Mouse (Mus musculus): ENCODE measurements at regions not wholly inside any gene's neighbourhood (a gene's known extent, or its start where the extent isn't known, plus 50 kb on each side); places are given as distances from the start of the nearest gene placed in this dataset.

DNA sequence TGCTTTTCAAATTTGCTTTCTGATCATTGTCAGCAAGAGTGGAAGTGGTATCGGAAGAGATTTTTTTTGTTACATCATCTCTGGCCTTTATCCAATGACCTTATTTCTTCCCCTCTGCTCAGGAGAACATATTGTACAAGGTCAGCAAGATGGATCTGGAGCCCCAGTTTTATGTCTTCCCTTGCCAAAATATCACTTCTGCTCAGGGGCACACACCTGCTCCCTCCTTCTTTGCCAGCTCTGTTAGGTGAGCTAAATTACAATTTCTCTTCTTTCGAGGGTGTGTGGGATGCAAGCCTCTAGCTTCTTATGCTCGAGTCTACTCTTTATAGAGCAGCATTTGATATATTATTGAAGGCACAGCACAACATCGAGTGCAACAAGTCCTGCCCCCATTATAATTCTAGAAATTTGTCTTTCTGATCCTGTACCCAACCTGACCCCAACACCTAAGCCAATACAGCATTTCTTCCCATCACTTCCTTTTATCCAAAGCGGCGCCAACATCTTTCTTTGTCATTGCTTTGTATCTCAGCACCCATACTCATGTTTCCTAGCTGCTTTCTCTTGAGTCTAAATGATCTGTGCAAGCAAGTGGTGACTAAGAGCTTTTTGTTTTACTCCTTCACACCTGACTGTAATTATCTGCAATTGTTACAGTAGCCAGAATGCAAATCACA, 263.1 kb upstream of the Crbn start:
- Histone ChIP-seq H3K4me1 (ENCODE audit: control insufficient read depth, insufficient read depth, low read length) (no peaks in the 10 kb centered on the region), H3K27ac (ENCODE audit: insufficient read depth, low read depth, low read length) (no peak overlapping the region), H3K27me3 (replicated peaks; ENCODE audit: control insufficient read depth, insufficient read depth, low read length) (no peaks in the 10 kb centered on the region), H3K36me3 (ENCODE audit: control insufficient read depth, insufficient read depth, low read length) (no peaks in the 10 kb centered on the region), H3K4me3 (ENCODE audit: insufficient read depth, low read depth, low read length) (no peak overlapping the region)
- WGBS, result 74% methylated on average over 6 of the region's 6 CpGs
- DNase-seq, result no peak
- TF ChIP-seq CTCF (conservative IDR thresholded peaks at IDR 0.05; ENCODE audit: insufficient read depth, insufficient read length, low read depth, low read length), result no peak
- TF ChIP-seq POLR2A (IDR thresholded peaks at IDR 0.05; ENCODE audit: low read depth, low read length), result no peak

- DNase-seq, result no peak
- 74% methylated on average over 7 of the region's 7 CpGs for WGBS
- no peak overlapping the region for H3K27ac ChIP-seq (ENCODE audit: insufficient read depth, low read depth, low read length)
- H3K4me1 ChIP-seq (ENCODE audit: control insufficient read depth, insufficient read depth, low read length), result no peaks in the 10 kb centered on the region
- no peaks in the 10 kb centered on the region for H3K27me3 ChIP-seq (replicated peaks; ENCODE audit: control insufficient read depth, insufficient read depth, low read length)
- no peak overlapping the region for H3K4me3 ChIP-seq (ENCODE audit: insufficient read depth, low read depth, low read length)
- no peaks in the 10 kb centered on the region for H3K36me3 ChIP-seq (ENCODE audit: control insufficient read depth, insufficient read depth, low read length)
- TF ChIP-seq POLR2A (IDR thresholded peaks at IDR 0.05; ENCODE audit: low read depth, low read length) (no peak), CTCF (conservative IDR thresholded peaks at IDR 0.05; ENCODE audit: insufficient read depth, insufficient read length, low read depth, low read length) (no peak)
These were observed 270.6 kb upstream of the Crbn start for GRCm38 (mm10) chr6:107070441-107070840.

- Histone ChIP-seq H3K4me1 (ENCODE audit: control insufficient read depth, insufficient read depth, low read length) (no peaks in the 10 kb centered on the region), H3K27ac (ENCODE audit: insufficient read depth, low read depth, low read length) (no peak overlapping the region), H3K36me3 (ENCODE audit: control insufficient read depth, insufficient read depth, low read length) (no peaks in the 10 kb centered on the region), H3K27me3 (replicated peaks; ENCODE audit: control insufficient read depth, insufficient read depth, low read length) (no peaks in the 10 kb centered on the region), H3K4me3 (ENCODE audit: insufficient read depth, low read depth, low read length) (no peak overlapping the region)
- DNase-seq, result no peak
- no peak for TF ChIP-seq POLR2A (IDR thresholded peaks at IDR 0.05; ENCODE audit: low read depth, low read length)
- TF ChIP-seq CTCF (conservative IDR thresholded peaks at IDR 0.05; ENCODE audit: insufficient read depth, insufficient read length, low read depth, low read length), result no peak
These were observed 292.7 kb upstream of the Crbn start for GRCm38 (mm10) chr6:107092600-107092999.

- no peak for TF ChIP-seq POLR2A (IDR thresholded peaks at IDR 0.05; ENCODE audit: low read depth, low read length)
- no peak for TF ChIP-seq CTCF (conservative IDR thresholded peaks at IDR 0.05; ENCODE audit: insufficient read depth, insufficient read length, low read depth, low read length)
- no peak overlapping the region for H3K4me3 ChIP-seq (ENCODE audit: insufficient read depth, low read depth, low read length)
- DNase-seq, result no peak
- H3K27ac ChIP-seq (ENCODE audit: insufficient read depth, low read depth, low read length), result no peak overlapping the region
- WGBS, result 85% methylated on average over 1 of the region's 1 CpGs
- no peaks in the 10 kb centered on the region for H3K4me1 ChIP-seq (ENCODE audit: control insufficient read depth, insufficient read depth, low read length)
- no peaks in the 10 kb centered on the region; the same call in 1 of the 2 replicates for H3K27me3 ChIP-seq (replicated peaks; ENCODE audit: control insufficient read depth, insufficient read depth, low read length)
- H3K36me3 ChIP-seq (ENCODE audit: control insufficient read depth, insufficient read depth, low read length), result no peaks in the 10 kb centered on the region
These were observed 328.8 kb upstream of the Crbn start for GRCm38 (mm10) chr6:107128716-107129115.

- H3K27ac ChIP-seq (ENCODE audit: insufficient read depth, low read depth, low read length), result no peak overlapping the region
- no peak overlapping the region for H3K4me3 ChIP-seq (ENCODE audit: insufficient read depth, low read depth, low read length)
- 49% methylated on average over 3 of the region's 3 CpGs for WGBS
- no peaks in the 10 kb centered on the region for H3K27me3 ChIP-seq (replicated peaks; ENCODE audit: control insufficient read depth, insufficient read depth, low read length)
- TF ChIP-seq CTCF (conservative IDR thresholded peaks at IDR 0.05; ENCODE audit: insufficient read depth, insufficient read length, low read depth, low read length) (no peak), POLR2A (IDR thresholded peaks at IDR 0.05; ENCODE audit: low read depth, low read length) (no peak)
- no peaks in the 10 kb centered on the region for H3K4me1 ChIP-seq (ENCODE audit: control insufficient read depth, insufficient read depth, low read length)
- H3K36me3 ChIP-seq (ENCODE audit: control insufficient read depth, insufficient read depth, low read length), result no peaks in the 10 kb centered on the region
- DNase-seq, result no peak
These were observed 361.7 kb upstream of the Lrrn1 start for GRCm38 (mm10) chr6:107167736-107168491.

GRCm38 (mm10) chr6:107218309-107218708, 311.3 kb upstream of the Lrrn1 start:
- no peak for DNase-seq
- Histone ChIP-seq H3K27me3 (replicated peaks; ENCODE audit: control insufficient read depth, insufficient read depth, low read length) (no peaks in the 10 kb centered on the region), H3K27ac (ENCODE audit: insufficient read depth, low read depth, low read length) (no peak overlapping the region), H3K4me3 (ENCODE audit: insufficient read depth, low read depth, low read length) (no peak overlapping the region), H3K36me3 (ENCODE audit: control insufficient read depth, insufficient read depth, low read length) (no peaks in the 10 kb centered on the region), H3K4me1 (ENCODE audit: control insufficient read depth, insufficient read depth, low read length) (no peaks in the 10 kb centered on the region)
- 73% methylated on average over 2 of the region's 2 CpGs for WGBS
- no peak for TF ChIP-seq CTCF (conservative IDR thresholded peaks at IDR 0.05; ENCODE audit: insufficient read depth, insufficient read length, low read depth, low read length)
- TF ChIP-seq POLR2A (IDR thresholded peaks at IDR 0.05; ENCODE audit: low read depth, low read length), result no peak

DNA sequence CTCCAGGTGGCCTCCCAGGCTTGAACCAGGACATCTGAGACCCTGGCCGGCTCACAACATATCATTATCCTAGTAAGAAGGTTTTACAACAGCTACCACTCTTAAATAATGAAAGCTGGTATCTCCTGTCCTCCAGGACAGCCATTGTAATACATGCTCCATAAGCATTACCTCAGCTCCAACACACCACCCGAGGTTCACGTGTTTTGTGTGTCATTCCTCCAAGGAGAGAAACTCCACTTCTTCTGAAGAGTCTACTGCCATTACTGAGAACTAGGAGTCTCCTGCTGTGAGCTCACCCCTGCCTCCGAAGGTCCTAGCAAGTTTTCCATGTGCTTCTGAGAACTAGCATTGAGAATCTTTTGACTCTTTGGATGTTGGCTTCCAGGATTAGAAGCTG, 310.8 kb upstream of the Lrrn1 start:
- H3K27me3 ChIP-seq (replicated peaks; ENCODE audit: control insufficient read depth, insufficient read depth, low read length), result no peaks in the 10 kb centered on the region
- DNase-seq, result no peak
- H3K4me1 ChIP-seq (ENCODE audit: control insufficient read depth, insufficient read depth, low read length), result no peaks in the 10 kb centered on the region
- no peaks in the 10 kb centered on the region for H3K36me3 ChIP-seq (ENCODE audit: control insufficient read depth, insufficient read depth, low read length)
- no peak overlapping the region for H3K4me3 ChIP-seq (ENCODE audit: insufficient read depth, low read depth, low read length)
- WGBS, result 71% methylated on average over 4 of the region's 4 CpGs
- H3K27ac ChIP-seq (ENCODE audit: insufficient read depth, low read depth, low read length), result no peak overlapping the region
- TF ChIP-seq POLR2A (IDR thresholded peaks at IDR 0.05; ENCODE audit: low read depth, low read length) (no peak), CTCF (conservative IDR thresholded peaks at IDR 0.05; ENCODE audit: insufficient read depth, insufficient read length, low read depth, low read length) (no peak)

Data from kidney, adult 2 months (tissue).